Mouse (Mus musculus) cerebellum, adult 2 months (tissue): ENCODE data around the gene Trpd52l3.

Source experiments
- CTCF ChIP-seq: fragments of 200-500 bp; IDR thresholded peaks from 2 replicates; pipeline ENCODE4 v1.5.1; 2011; ENCODE audit warnings: low read depth, mild to moderate bottlenecking, control low read depth, low read length, moderate library complexity, borderline replicate concordance; ENCODE audit not compliant: insufficient read depth
- POLR2A ChIP-seq: fragments of 200-500 bp; IDR thresholded peaks from 2 replicates; pipeline ENCODE4 v1.6.1; 2011; ENCODE audit warnings: low read length, control low read depth, borderline replicate concordance; ENCODE audit not compliant: insufficient read depth

DNA sequence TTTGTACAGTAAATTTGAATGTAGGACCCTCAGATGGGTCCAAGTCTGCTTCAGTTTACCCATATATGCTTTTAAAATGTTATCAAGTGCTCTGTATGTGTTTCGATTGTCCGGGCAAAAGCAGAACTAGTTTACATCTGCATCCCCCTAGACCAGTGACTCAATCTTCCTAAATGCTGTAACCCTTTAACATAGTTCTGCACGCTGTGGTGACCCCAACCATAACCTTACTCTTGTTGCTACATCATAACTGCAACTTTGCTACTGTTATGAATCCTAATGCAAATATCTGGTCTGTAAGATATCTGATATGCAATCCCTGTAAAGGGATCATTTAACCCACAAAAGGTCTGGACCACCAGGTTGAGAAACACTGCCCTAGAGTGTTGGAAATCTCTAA is 49.8 kb upstream of the Trpd52l3 start:
- TF ChIP-seq CTCF, result no peak
- no peak for TF ChIP-seq POLR2A
